Mouse (Mus musculus): ENCODE measurements around the gene 4930522L14Rik. TPM values are rescaled to one million over a fixed set of nuclear protein-coding genes. Genes with fewer than 3 reads are reported as not detected.

4930522L14Rik gene
- polyA plus RNA-seq, 1 experiment from 2014 or later = 10.1 TPM

Other genes with a start within 250 kb of the 4930522L14Rik start
- gene Crlf2, start 192.9 kb downstream of the 4930522L14Rik start, polyA plus RNA-seq (2016; fragmentation: Nextera tagmentation; extraction: Ambion mirVana) = 2.9 and 3.2 TPM in 2 replicates
- gene 5430403G16Rik, start 60.8 kb downstream of the 4930522L14Rik start, polyA plus RNA-seq (2016; fragmentation: Nextera tagmentation; extraction: Ambion mirVana) = 2.2 and 2.7 TPM in 2 replicates
- gene Gm15446, start 171.5 kb upstream of the 4930522L14Rik start, polyA plus RNA-seq (2016; fragmentation: Nextera tagmentation; extraction: Ambion mirVana) = 0.68 and 0.81 TPM in 2 replicates
- 25.3 and 25.9 TPM in 2 replicates for gene Zfp932, start 244.6 kb upstream of the 4930522L14Rik start, polyA plus RNA-seq (2016; fragmentation: Nextera tagmentation; extraction: Ambion mirVana)